Mouse (Mus musculus) liver, embryonic 16.5 days (tissue): ENCODE measurements around the gene Arhgap31. TPM values are rescaled to one million over a fixed set of nuclear protein-coding genes. Genes with fewer than 3 reads are reported as not detected.
A peak's percentile ranks its signal among the peaks of the same experiment; 100 is the strongest.

Experiments
- ATAC-seq: fragments of 200-750 bp; cut with Nextera tagmentation; 2 replicates; pipeline ENCODE4 v1.8.0; 2017; ENCODE audit warnings: low read depth, mild to moderate bottlenecking, moderate number of reproducible peaks, moderate library complexity
- H3K27ac ChIP-seq: fragments of 300-500 bp; sonication (generic); 2 replicates; pipeline ENCODE4 v1.5.1; 2014; ENCODE audit warnings: mild to moderate bottlenecking, low read length
- H3K27me3 ChIP-seq: fragments of 300-500 bp; sonication (generic); 2 replicates; pipeline ENCODE4 v1.6.1; 2014; ENCODE audit warnings: low read depth, low read length, mixed read lengths; ENCODE audit not compliant: control insufficient read depth, insufficient read depth
- H3K36me3 ChIP-seq: fragments of 300-500 bp; sonication (generic); 2 replicates; pipeline ENCODE4 v1.6.1; 2014; ENCODE audit warnings: mild to moderate bottlenecking; ENCODE audit not compliant: control insufficient read depth, insufficient read depth
- H3K4me1 ChIP-seq: fragments of 300-500 bp; sonication (generic); 2 replicates; pipeline ENCODE4 v1.6.1; 2014; ENCODE audit warnings: low read depth, low read length, mixed read lengths; ENCODE audit not compliant: control insufficient read depth
- H3K4me2 ChIP-seq: fragments of 300-500 bp; sonication (generic); 2 replicates; pipeline ENCODE4 v1.6.1; 2014; ENCODE audit warnings: low read depth, low read length, mixed read lengths
- H3K4me3 ChIP-seq: fragments of 300-500 bp; sonication (generic); 2 replicates; pipeline ENCODE4 v1.5.1; 2014; ENCODE audit warnings: low read depth, mild to moderate bottlenecking, low read length
- H3K9ac ChIP-seq: fragments of 300-500 bp; sonication (generic); 2 replicates; pipeline ENCODE4 v1.6.1; 2014; ENCODE audit warnings: low read depth, low read length
- H3K9me3 ChIP-seq: fragments of 300-500 bp; sonication (generic); replicated peaks from 2 replicates; pipeline ENCODE4 v1.6.1; 2016; ENCODE audit warnings: low read length; ENCODE audit not compliant: control insufficient read depth
- WGBS: fragments of 180-500 bp; shearing (Covaris S2); extraction: QIAGEN DNeasy Blood & Tissue Kit; methylation state at CpG from one replicate; pipeline ENCODE4 v1.1.7; 2014; ENCODE audit not compliant: insufficient replicate concordance; 5-methylcytosine and 5-hydroxymethylcytosine counted together
- polyA plus RNA-seq: library from polyadenylated mRNA; unstranded; fragments of >200 nt; fragmentation: Nextera tagmentation; extraction: Ambion mirVana; gene quantifications from 2 replicates; pipeline ENCODE4 v1.2.1, GENCODE M21; 2015

Gene Arhgap31
- polyA plus RNA-seq, 1 experiment from 2014 or later: 1.7 TPM

GRCm38 (mm10) chr16:38637085-38637484, 76.0 kb downstream of the Arhgap31 start:
- Histone ChIP-seq H3K9me3 (no peaks in the 10 kb centered on the region), H3K4me3 (no peak overlapping the region), H3K4me1 (no peaks in the 10 kb centered on the region), H3K4me2 (no peak overlapping the region), H3K27me3 (no peaks in the 10 kb centered on the region), H3K36me3 (no peaks in the 10 kb centered on the region), H3K27ac (no peak overlapping the region), H3K9ac (no peak overlapping the region)
- 60% methylated on average over 10 of the region's 10 CpGs for WGBS
- ATAC-seq: no peak

GRCm38 (mm10) chr16:38636682-38637081, 76.4 kb downstream of the Arhgap31 start:
- no peak overlapping the region for H3K4me2 ChIP-seq
- H3K9ac ChIP-seq: no peak overlapping the region
- H3K9me3 ChIP-seq: no peaks in the 10 kb centered on the region
- H3K27me3 ChIP-seq: no peaks in the 10 kb centered on the region
- peak overlapping the region; percentile 8; the same call in 1 of the 2 replicates for H3K4me3 ChIP-seq
- H3K4me1 ChIP-seq: no peaks in the 10 kb centered on the region
- no peaks in the 10 kb centered on the region for H3K36me3 ChIP-seq
- 23% methylated on average over 9 of the region's 9 CpGs for WGBS
- no peak overlapping the region for H3K27ac ChIP-seq
- no peak for ATAC-seq

DNA sequence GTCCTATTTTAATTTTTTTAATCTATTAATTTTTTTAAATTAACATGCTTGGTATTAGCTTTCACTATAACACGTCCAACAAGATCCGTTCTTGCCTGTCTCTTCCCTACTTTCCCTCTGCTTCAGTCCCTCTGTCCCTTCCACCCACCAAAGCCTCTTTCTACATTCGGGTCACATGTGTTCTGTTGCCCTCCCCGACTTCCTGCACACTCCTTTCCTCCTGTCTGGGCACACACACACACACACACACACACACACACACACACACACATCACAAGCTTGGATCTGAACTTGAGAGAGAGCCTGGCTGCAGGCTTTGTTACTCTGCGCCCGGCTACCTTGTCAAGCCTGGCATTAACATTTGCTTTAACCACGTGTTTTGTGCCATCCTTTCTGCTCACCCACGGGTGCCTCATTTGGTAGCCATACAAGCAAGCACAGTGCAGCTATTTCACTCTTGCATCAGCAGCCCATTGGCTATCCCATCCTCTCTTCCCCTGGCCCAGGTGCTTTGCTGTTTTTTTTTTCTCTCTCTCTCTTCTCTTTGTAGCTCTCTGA, 77.2 kb downstream of the Arhgap31 start:
- Histone ChIP-seq H3K4me3 (no peak overlapping the region), H3K27ac (no peak overlapping the region), H3K36me3 (no peaks in the 10 kb centered on the region), H3K27me3 (no peaks in the 10 kb centered on the region), H3K9ac (no peak overlapping the region), H3K4me2 (no peak overlapping the region), H3K4me1 (no peaks in the 10 kb centered on the region), H3K9me3 (no peaks in the 10 kb centered on the region)
- no peak for ATAC-seq
- WGBS: 38% methylated on average over 8 of the region's 8 CpGs

- Histone ChIP-seq H3K27ac (no peak overlapping the region), H3K9me3 (no peaks in the 10 kb centered on the region), H3K4me1 (no peaks in the 10 kb centered on the region), H3K4me2 (no peak overlapping the region), H3K9ac (no peak overlapping the region), H3K4me3 (no peak overlapping the region), H3K36me3 (no peaks in the 10 kb centered on the region), H3K27me3 (no peaks in the 10 kb centered on the region; the same call in 1 of the 2 replicates)
- WGBS: 34% methylated on average over 6 of the region's 6 CpGs
- no peak for ATAC-seq
Measured at GRCm38 (mm10) chr16:38632147-38632546, 80.9 kb downstream of the Arhgap31 start.

GRCm38 (mm10) chr16:38625811-38626369, 87.2 kb downstream of the Arhgap31 start:
- no peaks in the 10 kb centered on the region for H3K9me3 ChIP-seq
- no peak overlapping the region for H3K9ac ChIP-seq
- no peak overlapping the region for H3K27ac ChIP-seq
- no peak overlapping the region for H3K4me2 ChIP-seq
- no peaks in the 10 kb centered on the region for H3K4me1 ChIP-seq
- no peaks in the 10 kb centered on the region; the same call in 1 of the 2 replicates for H3K27me3 ChIP-seq
- 54% methylated on average over 10 of the region's 10 CpGs for WGBS
- no peak for ATAC-seq
- no peak overlapping the region for H3K4me3 ChIP-seq
- H3K36me3 ChIP-seq: no peaks in the 10 kb centered on the region

- no peaks in the 10 kb centered on the region; the same call in 1 of the 2 replicates for H3K27me3 ChIP-seq
- H3K36me3 ChIP-seq: no peaks in the 10 kb centered on the region
- no peaks in the 10 kb centered on the region for H3K4me1 ChIP-seq
- no peaks in the 10 kb centered on the region for H3K9me3 ChIP-seq
- H3K9ac ChIP-seq: no peak overlapping the region
- no peak for ATAC-seq
- 69% methylated on average over 7 of the region's 7 CpGs for WGBS
- H3K4me3 ChIP-seq: no peak overlapping the region
- H3K4me2 ChIP-seq: no peak overlapping the region
- no peak overlapping the region for H3K27ac ChIP-seq
Measured at GRCm38 (mm10) chr16:38625411-38625810, 87.7 kb downstream of the Arhgap31 start.

GRCm38 (mm10) chr16:38624303-38624702, 88.8 kb downstream of the Arhgap31 start:
- no peak overlapping the region for H3K27ac ChIP-seq
- WGBS: 64% methylated on average over 11 of the region's 11 CpGs
- no peaks in the 10 kb centered on the region for H3K27me3 ChIP-seq
- H3K4me2 ChIP-seq: no peak overlapping the region
- no peak overlapping the region for H3K4me3 ChIP-seq
- H3K9ac ChIP-seq: no peak overlapping the region
- H3K36me3 ChIP-seq: no peaks in the 10 kb centered on the region
- H3K4me1 ChIP-seq: no peaks in the 10 kb centered on the region
- H3K9me3 ChIP-seq: no peaks in the 10 kb centered on the region
- no peak for ATAC-seq

DNA sequence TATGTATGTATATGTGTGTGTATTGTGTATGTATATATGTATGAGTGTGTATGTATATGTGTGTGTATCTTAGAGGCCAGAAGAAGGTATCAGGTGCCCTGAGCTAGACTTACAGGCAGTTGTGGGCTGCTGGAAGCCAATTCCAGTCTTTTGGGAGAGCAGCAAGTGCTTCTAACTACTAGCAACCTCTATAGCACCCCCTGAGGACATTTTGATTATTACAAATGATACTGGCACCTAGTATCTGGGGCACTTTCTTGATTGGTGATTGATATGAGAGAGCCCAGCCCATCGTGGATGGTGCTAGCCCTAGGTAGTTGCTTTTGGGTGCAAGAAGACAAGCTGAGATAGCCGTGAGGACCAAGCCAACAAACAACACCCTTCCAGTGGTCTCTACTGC, 90.8 kb downstream of the Arhgap31 start:
- Histone ChIP-seq H3K27ac (no peak overlapping the region), H3K4me2 (no peak overlapping the region), H3K4me1 (no peaks in the 10 kb centered on the region), H3K9ac (no peak overlapping the region), H3K9me3 (no peaks in the 10 kb centered on the region), H3K36me3 (no peaks in the 10 kb centered on the region), H3K4me3 (no peak overlapping the region), H3K27me3 (no peaks in the 10 kb centered on the region)
- ATAC-seq: no peak
- 44% methylated on average over 2 of the region's 2 CpGs for WGBS

GRCm38 (mm10) chr16:38620696-38621450, 92.2 kb downstream of the Arhgap31 start:
- no peak for ATAC-seq
- H3K4me2 ChIP-seq: no peak overlapping the region
- no peak overlapping the region for H3K27ac ChIP-seq
- no peaks in the 10 kb centered on the region for H3K9me3 ChIP-seq
- no peak overlapping the region for H3K4me3 ChIP-seq
- no peak overlapping the region for H3K9ac ChIP-seq
- WGBS: 70% methylated on average over 16 of the region's 16 CpGs
- H3K36me3 ChIP-seq: no peaks in the 10 kb centered on the region
- H3K27me3 ChIP-seq: no peaks in the 10 kb centered on the region
- no peaks in the 10 kb centered on the region for H3K4me1 ChIP-seq
